ENCODE assay signal across 22 mouse cellular contexts in genomic region chr5:52041447-52041846, GRCm38 (mm10).
A peak's percentile ranks its signal among the peaks of the same experiment; 100 is the strongest.
DNase-seq lines count a peak whose midpoint lies in the region; ATAC-seq and TF ChIP-seq lines count a peak whose summit lies in the region.
"Had no signal": no experiment of that assay in that cellular context is flagged by ENCODE, and none has a peak within 500 bp of the region (broad histone marks: within the 10 kb centered on the region; RNA-seq: fewer than 3 reads in every experiment).

No protein-coding gene starts in this region.

- H3K4me1 ChIP-seq in heart, embryonic 15.5 days (replicated peaks): peaks cover 21% of the 10 kb centered on the region
- H3K4me1 ChIP-seq: embryonic facial prominence, embryonic 10.5 days; embryonic facial prominence, embryonic 13.5 days; forebrain, embryonic 12.5 days; hindbrain, embryonic 12.5 days; hindbrain, embryonic 15.5 days had no signal

- ATAC-seq in heart, embryonic 15.5 days (replicated peaks; ENCODE audit: insufficient number of reproducible peaks, insufficient read depth, low FRiP score, low read depth): no peak
- 0 out of 2 replicates have a peak, but pooled peaks have one; percentile 33 for ATAC-seq in megakaryocyte-erythroid progenitor cell, adult 5-6 weeks (replicated peaks; ENCODE audit: low FRiP score, low TSS enrichment, poor library complexity, severe bottlenecking)
- ATAC-seq: activated CD4-positive, CD25-positive, alpha-beta regulatory T cell, adult 4 months; CD4-positive, CD25-positive, alpha-beta regulatory T cell, adult 4 months; forebrain, embryonic 15.5 days; intestine, postnatal 0 days had no signal

- H3K9ac ChIP-seq in heart, embryonic 15.5 days: no peak overlapping the region
- H3K9ac ChIP-seq: embryonic facial prominence, embryonic 13.5 days; forebrain, embryonic 12.5 days; forebrain, embryonic 15.5 days; hindbrain, embryonic 12.5 days; hindbrain, embryonic 15.5 days had no signal

- DNase-seq in heart, postnatal 4 days: no peak
- no peak for DNase-seq in left cerebral cortex, adult 2 months (ENCODE audit: extremely low spot score in 1 of 2, low spot score in 2 of 2)
- DNase-seq in left cerebral cortex, postnatal 14 days (ENCODE audit: low spot score in 2 of 2): no peak
- DNase-seq in gastrocnemius, adult 2 months: no peak
- DNase-seq: adrenal gland, adult 8-10 months; adrenal gland, postnatal 25 days; embryo, embryonic 11 days; gastrocnemius, postnatal 10 days; gastrocnemius, postnatal 36 days; heart, postnatal 14 days had no signal

- H3K27me3 ChIP-seq in heart, embryonic 15.5 days: no peaks in the 10 kb centered on the region
- H3K27me3 ChIP-seq: embryonic facial prominence, embryonic 13.5 days; forebrain, embryonic 12.5 days; forebrain, embryonic 15.5 days; hindbrain, embryonic 12.5 days; hindbrain, embryonic 15.5 days had no signal

- peak overlapping the region; percentile 84 for H3K27ac ChIP-seq in heart, embryonic 15.5 days
- 0 out of 2 replicates have a peak overlapping the region, but pooled peaks have one; percentile 46 for H3K27ac ChIP-seq in left cerebral cortex, adult 2 months
- H3K27ac ChIP-seq in gastrocnemius, adult 2 months: no peak overlapping the region
- H3K27ac ChIP-seq: embryonic facial prominence, embryonic 10.5 days; embryonic facial prominence, embryonic 13.5 days; forebrain, embryonic 12.5 days; forebrain, embryonic 15.5 days; hindbrain, embryonic 12.5 days; hindbrain, embryonic 15.5 days had no signal

- H3K36me3 ChIP-seq in heart, embryonic 15.5 days: no peaks in the 10 kb centered on the region
- H3K36me3 ChIP-seq: embryonic facial prominence, embryonic 10.5 days; embryonic facial prominence, embryonic 13.5 days; forebrain, embryonic 12.5 days; forebrain, embryonic 15.5 days; hindbrain, embryonic 12.5 days; hindbrain, embryonic 15.5 days had no signal

- no peaks in the 10 kb centered on the region for H3K9me3 ChIP-seq in heart, embryonic 15.5 days (replicated peaks)
- H3K9me3 ChIP-seq: embryonic facial prominence, embryonic 10.5 days; embryonic facial prominence, embryonic 13.5 days; forebrain, embryonic 12.5 days; forebrain, embryonic 15.5 days; hindbrain, embryonic 12.5 days; hindbrain, embryonic 15.5 days had no signal

- H3K4me2 ChIP-seq in heart, embryonic 15.5 days: no peak overlapping the region
- H3K4me2 ChIP-seq: embryonic facial prominence, embryonic 13.5 days; forebrain, embryonic 12.5 days; forebrain, embryonic 15.5 days; hindbrain, embryonic 12.5 days; hindbrain, embryonic 15.5 days had no signal

- intact Hi-C loops in left cerebral cortex, adult 2 months (cut with DNase I): loop anchor here (2.0 to 5.0 kb wide), 2 partner anchors 19 to 71 kb away; no protein-coding TSS in a partner anchor
- intact Hi-C loops in left cerebral cortex, postnatal 14 days (cut with DNase I): loop anchor here (10.0 kb wide), 1 partner anchor 257 kb away; no protein-coding TSS in a partner anchor
- intact Hi-C loops in gastrocnemius, adult 2 months (cut with DNase I): no loop called here

- no peak overlapping the region for H3K4me3 ChIP-seq in heart, embryonic 15.5 days
- H3K4me3 ChIP-seq in left cerebral cortex, adult 2 months: no peak overlapping the region
- no peak overlapping the region for H3K4me3 ChIP-seq in gastrocnemius, adult 2 months
- H3K4me3 ChIP-seq: embryonic facial prominence, embryonic 10.5 days; embryonic facial prominence, embryonic 13.5 days; erythroblast, embryonic 14.5 days; forebrain, embryonic 12.5 days; forebrain, embryonic 15.5 days; hindbrain, embryonic 12.5 days; hindbrain, embryonic 15.5 days had no signal

- no peak for TF ChIP-seq CTCF in left cerebral cortex, adult 2 months (IDR thresholded peaks at IDR 0.05)
- no peak for TF ChIP-seq CTCF in gastrocnemius, adult 2 months (IDR thresholded peaks at IDR 0.05)

- 76% methylated on average over 3 of the region's 3 CpGs for WGBS in heart, embryonic 15.5 days
